Mouse (Mus musculus) lung, adult 2 months (tissue): ENCODE measurements around the gene Slamf9. TPM values are rescaled to one million over a fixed set of nuclear protein-coding genes. Genes with fewer than 3 reads are reported as not detected.

ENCODE experiments used
- DNase-seq: peaks from one replicate; pipeline ENCODE4 v3.0.0; 2022
- H3K4me1 ChIP-seq: fragments of 200-500 bp; 2 replicates; pipeline ENCODE4 v1.6.1; 2011; ENCODE audit warnings: low read length; ENCODE audit not compliant: control insufficient read depth, insufficient read depth
- H3K4me3 ChIP-seq: fragments of 200-500 bp; replicated peaks from 2 replicates; pipeline ENCODE3; 2011; ENCODE audit warnings: low read depth, mild to moderate bottlenecking, control low read depth, low read length; ENCODE audit errors: extremely low read depth
- CTCF ChIP-seq: fragments of 200-500 bp; IDR thresholded peaks from 2 replicates; pipeline ENCODE4 v1.5.1; 2011; ENCODE audit warnings: mild to moderate bottlenecking, low read length, control low read depth; ENCODE audit not compliant: insufficient read depth
- POLR2A ChIP-seq: fragments of 200-500 bp; IDR thresholded peaks from 2 replicates; pipeline ENCODE4 v1.6.1; 2011; ENCODE audit warnings: low read depth, mild to moderate bottlenecking, control low read depth, low read length, borderline replicate concordance; ENCODE audit errors: extremely low read depth
- WGBS: fragments of 180-500 bp; shearing (Covaris S2); methylation state at CpG from one replicate; pipeline ENCODE4 v1.1.7; 2018; 5-methylcytosine and 5-hydroxymethylcytosine counted together
- polyA plus RNA-seq: library from polyadenylated mRNA; depleted of rRNA; stranded (reverse); fragments of >200 nt; gene quantifications from 2 replicates; pipeline ENCODE4 v1.2.3, GENCODE M21; 2012

The Slamf9 gene
- polyA plus RNA-seq, 1 experiment = 15.2 TPM

DNA sequence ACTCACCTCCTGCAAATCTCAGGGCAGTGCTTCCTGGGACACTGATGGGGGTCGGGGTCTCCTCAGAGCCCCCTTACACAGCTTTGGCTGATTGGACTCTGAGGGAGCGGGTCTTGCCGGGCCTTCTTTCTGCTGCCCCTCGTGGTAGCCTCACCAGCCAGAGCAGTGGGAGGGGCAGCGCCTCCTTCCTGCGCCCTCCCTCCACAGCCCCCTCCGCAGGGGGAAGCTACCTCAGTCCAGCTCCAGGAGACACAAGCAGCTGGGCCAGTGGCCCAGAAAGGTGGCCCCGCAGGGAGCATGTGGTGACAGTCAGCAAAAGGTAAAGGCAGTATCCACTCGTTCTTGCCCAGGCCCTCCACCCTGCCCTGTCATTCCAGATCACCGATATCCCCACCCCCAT, 22.3 kb downstream of the Slamf9 start:
- 84% methylated on average over 10 of the region's 10 CpGs for WGBS

DNA sequence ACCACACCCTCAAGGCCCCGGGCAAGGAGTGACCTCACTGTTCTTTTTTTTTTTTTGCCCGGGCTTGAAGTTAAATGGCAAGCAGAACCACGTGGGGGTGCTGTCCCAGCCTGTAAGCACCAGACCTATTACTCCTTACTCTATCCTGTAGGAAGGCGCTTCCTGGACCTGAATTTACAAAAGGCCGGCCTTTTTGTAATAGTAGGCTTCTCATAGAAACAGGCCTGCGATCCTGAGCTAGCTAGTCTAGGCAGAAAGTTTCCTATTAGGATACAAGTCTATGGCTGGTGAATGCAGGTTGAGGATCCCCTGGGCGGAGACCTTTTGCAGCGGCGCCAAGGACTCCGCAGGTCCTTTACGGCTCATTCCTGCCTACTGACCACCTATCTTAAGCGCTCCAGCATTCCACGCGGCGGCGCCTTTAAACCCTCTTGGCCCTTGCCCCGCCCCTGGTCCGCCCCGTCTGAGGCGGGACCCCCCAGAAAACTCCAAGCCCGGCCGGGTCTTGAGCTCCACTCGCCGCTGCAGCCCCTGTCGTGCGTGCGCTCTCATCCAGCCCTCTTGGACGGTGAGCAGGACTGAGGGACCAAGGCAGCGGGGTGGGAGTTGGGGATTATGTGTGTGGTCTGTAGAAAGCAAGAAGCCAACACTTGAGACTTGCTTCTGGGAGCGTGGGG, 24.7 kb downstream of the Slamf9 start, which contains the start of gene Tagln2:
Tagln2 (plus strand) TSS at position 283 of the 677 bp plus-strand sequence.
- no peak for TF ChIP-seq CTCF
- TF ChIP-seq POLR2A = peak; percentile 99
- WGBS = 2% methylated on average over 30 of the region's 30 CpGs
- DNase-seq = peak; percentile 96
- Histone ChIP-seq H3K4me1 (peaks cover 18% of the 10 kb centered on the region), H3K4me3 (peak within 1 kb of the TSS; percentile 90)

More for the DNA sequence above, 22.3 kb downstream of the Slamf9 start:
- Histone ChIP-seq H3K4me3 (no peak overlapping the region), H3K4me1 (peaks cover 5% of the 10 kb centered on the region; the same call in 1 of the 2 replicates)
- TF ChIP-seq POLR2A (no peak), CTCF (no peak)
- no peak for DNase-seq

DNA sequence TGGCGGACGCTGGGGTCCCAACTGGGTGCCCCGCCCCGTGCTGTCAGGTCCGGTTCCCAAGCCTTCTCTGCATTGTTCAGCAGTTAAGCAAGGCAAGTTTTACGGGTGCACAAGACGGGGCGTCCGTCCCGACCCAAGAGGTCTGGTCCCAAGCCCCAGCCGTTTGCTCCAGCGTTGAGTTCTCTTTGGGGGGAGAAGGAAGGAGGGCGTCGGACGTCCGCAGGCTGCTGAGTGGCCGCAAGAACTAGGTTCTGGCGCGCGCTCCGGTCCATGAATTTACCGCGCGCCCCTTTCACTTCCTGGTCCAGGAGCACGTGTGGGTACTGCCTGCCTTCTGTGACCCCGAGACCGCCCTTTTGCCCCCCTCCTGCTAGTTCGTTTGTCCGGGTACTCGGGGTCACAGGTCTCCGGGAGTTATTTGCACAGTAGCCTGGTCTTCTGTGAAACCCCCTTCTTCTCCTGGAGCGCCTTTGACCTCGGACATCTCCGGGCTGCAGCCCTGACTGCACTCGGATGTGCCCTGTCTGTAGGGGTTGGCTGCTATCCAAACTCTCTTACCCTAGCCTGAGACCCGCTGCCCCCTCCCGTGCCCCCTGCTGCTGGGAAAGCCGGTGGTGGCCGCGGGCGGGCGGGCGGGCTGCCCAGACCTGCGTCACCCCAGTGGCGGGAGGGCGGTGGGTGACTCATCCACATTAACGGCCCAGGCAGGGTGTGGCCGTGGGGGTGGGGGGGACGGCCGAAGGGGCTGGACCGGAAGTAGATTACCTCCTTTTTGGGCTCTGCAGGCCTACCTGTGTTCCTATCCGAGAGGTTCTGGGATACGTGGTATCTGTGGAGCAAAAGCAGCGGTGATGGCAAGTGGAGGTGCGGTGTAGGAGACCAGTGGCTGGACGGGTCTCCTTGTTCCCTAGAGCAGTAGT, 25.6 kb downstream of the Slamf9 start:
- Histone ChIP-seq H3K4me1 (peaks cover 21% of the 10 kb centered on the region), H3K4me3 (peak overlapping the region; percentile 90)
- TF ChIP-seq POLR2A = peak; percentile 53; the same call in 1 of the 2 replicates
- no peak for TF ChIP-seq CTCF
- WGBS = under 1% methylated on average over 53 of the region's 56 CpGs
- DNase-seq = peak; percentile 79

DNA sequence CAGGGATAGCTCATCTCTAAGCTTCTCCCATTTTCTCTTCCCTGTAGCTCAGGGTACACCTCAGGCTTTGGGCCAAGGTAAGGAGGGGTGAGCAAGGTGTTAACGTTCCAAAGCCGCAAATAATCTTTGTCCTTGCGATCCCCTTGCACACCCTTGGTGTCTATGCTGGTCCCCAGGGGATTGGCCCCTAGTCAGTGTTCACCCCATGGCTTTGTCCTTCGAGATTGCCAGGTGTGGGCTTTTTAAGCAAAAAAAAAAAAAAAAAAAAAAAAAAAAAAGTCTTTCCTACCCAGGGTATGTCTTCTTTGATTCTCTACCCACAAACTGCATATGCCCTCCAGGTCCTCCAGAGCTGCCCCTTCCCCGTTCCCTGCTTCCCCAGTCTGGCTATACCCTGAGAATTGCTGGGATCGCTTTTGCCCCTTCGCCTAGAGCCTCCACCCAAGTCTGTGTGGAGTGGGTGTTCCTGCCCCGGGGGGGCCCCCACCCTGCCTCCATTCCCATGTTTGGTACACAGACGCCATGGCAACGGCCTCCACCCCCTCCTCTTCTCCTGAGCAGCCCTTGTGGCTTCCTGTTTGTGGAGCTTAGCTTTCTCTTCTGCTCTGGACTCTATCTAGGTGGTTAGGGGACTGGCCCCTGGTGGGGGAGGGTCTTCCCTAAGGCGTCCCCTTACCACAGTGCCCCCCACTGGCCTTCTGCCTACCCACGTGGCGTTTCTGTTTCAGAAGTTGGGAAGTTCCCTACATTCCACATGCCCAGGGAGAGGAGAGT, 26.4 kb downstream of the Slamf9 start:
- TF ChIP-seq CTCF (no peak), POLR2A (peak; percentile 56; the same call in 1 of the 2 replicates)
- peak; percentile 89 for DNase-seq
- Histone ChIP-seq H3K4me3 (peak overlapping the region; percentile 90), H3K4me1 (peaks cover 21% of the 10 kb centered on the region)
- 2% methylated on average over 13 of the region's 13 CpGs for WGBS

- DNase-seq = peak; percentile 67
- peak overlapping the region; percentile 90 for H3K4me3 ChIP-seq
- WGBS = 10% methylated on average over 13 of the region's 13 CpGs
- TF ChIP-seq CTCF = no peak
- TF ChIP-seq POLR2A = peak; percentile 18; the same call in 1 of the 2 replicates
- H3K4me1 ChIP-seq = peaks cover 24% of the 10 kb centered on the region
Measured at GRCm38 (mm10) chr1:172502145-172503110, 27.3 kb downstream of the Slamf9 start.

GRCm38 (mm10) chr1:172503111-172503997, 28.2 kb downstream of the Slamf9 start:
- H3K4me1 ChIP-seq = peaks cover 32% of the 10 kb centered on the region
- DNase-seq = peak; percentile 68
- 12% methylated on average over 14 of the region's 14 CpGs for WGBS
- TF ChIP-seq CTCF = no peak
- TF ChIP-seq POLR2A = no peak
- H3K4me3 ChIP-seq = peak overlapping the region; percentile 52

- TF ChIP-seq POLR2A = no peak
- TF ChIP-seq CTCF = no peak
- Histone ChIP-seq H3K4me1 (peaks cover 36% of the 10 kb centered on the region), H3K4me3 (no peak overlapping the region)
- no peak for DNase-seq
- 43% methylated on average over 8 of the region's 8 CpGs for WGBS
Measured at GRCm38 (mm10) chr1:172504756-172505155, 29.6 kb downstream of the Slamf9 start.

- Histone ChIP-seq H3K4me3 (no peak overlapping the region), H3K4me1 (peaks cover 45% of the 10 kb centered on the region)
- no peak for TF ChIP-seq CTCF
- TF ChIP-seq POLR2A = no peak
- WGBS = 46% methylated on average over 5 of the region's 5 CpGs
- no peak for DNase-seq
Measured at GRCm38 (mm10) chr1:172507001-172507400, 31.8 kb downstream of the Slamf9 start.
